Mouse (Mus musculus) heart, postnatal 4 days (tissue): ENCODE results near the gene Amer3. TPM values are rescaled to one million over a fixed set of nuclear protein-coding genes. Genes with fewer than 3 reads are reported as not detected.
"Not testable (repeated sequence)": the region's sequence is repeated elsewhere in the genome, so short reads cannot be mapped to it uniquely, and the experiment has no call there.

ENCODE experiments used
- DNase-seq: peaks from one replicate; pipeline ENCODE4 v3.0.0; 2021
- total RNA-seq, 2 experiments: library from RNA; stranded (reverse); gene quantifications; 2 replicates each; pipeline ENCODE4 v1.2.3; 2021

The Amer3 gene
- total RNA-seq, 2 experiments from 2014 or later = not detected

GRCm38 (mm10) chr1:34601323-34602047 lies 22.0 kb downstream of the Amer3 start:
- DNase-seq = no peak

- DNase-seq = peak; percentile 76
Measured at GRCm38 (mm10) chr1:34602363-34602762, 22.9 kb downstream of the Amer3 start.

GRCm38 (mm10) chr1:34613801-34614200 lies 34.3 kb downstream of the Amer3 start:
- no peak for DNase-seq

- DNase-seq = not testable (repeated sequence)
Measured at GRCm38 (mm10) chr1:34620116-34620515, 40.7 kb downstream of the Amer3 start.

GRCm38 (mm10) chr1:34620761-34621160 lies 41.3 kb downstream of the Amer3 start:
- DNase-seq = not testable (repeated sequence)

- no peak for DNase-seq
Measured at GRCm38 (mm10) chr1:34635711-34636110, 56.3 kb downstream of the Amer3 start.

Other genes with a start within 250 kb of the Amer3 start
- 10 to 100 TPM; 16.4 to 19.9 TPM for gene Ccdc115, start 140.0 kb upstream of the Amer3 start, total RNA-seq
- 10 to 100 TPM; 43.4 to 46.3 TPM for gene Imp4, start 139.8 kb upstream of the Amer3 start, total RNA-seq
- 1 to 10 TPM; 7.8 to 9.3 TPM for gene Ptpn18, start 119.9 kb upstream of the Amer3 start, total RNA-seq
- gene Prss39, start 81.2 kb upstream of the Amer3 start, total RNA-seq = not detected
- not detected for gene Cfc1, start 44.0 kb upstream of the Amer3 start, total RNA-seq
- not detected for gene Prss40, start 18.7 kb upstream of the Amer3 start, total RNA-seq